Mouse (Mus musculus) effector memory CD4-positive, alpha-beta T cell, adult 5 months (primary cell): ENCODE measurements around the gene Olfr530. TPM values are rescaled to one million over a fixed set of nuclear protein-coding genes. Genes with fewer than 3 reads are reported as not detected.

Source experiments
- polyA plus RNA-seq: library from polyadenylated mRNA; unstranded; fragments of 100-300 nt; shearing (Covaris generic); gene quantifications from one replicate; pipeline ENCODE4 v1.2.1, GENCODE M21; 2017

The Olfr530 gene
- 0.64 TPM for polyA plus RNA-seq

DNA sequence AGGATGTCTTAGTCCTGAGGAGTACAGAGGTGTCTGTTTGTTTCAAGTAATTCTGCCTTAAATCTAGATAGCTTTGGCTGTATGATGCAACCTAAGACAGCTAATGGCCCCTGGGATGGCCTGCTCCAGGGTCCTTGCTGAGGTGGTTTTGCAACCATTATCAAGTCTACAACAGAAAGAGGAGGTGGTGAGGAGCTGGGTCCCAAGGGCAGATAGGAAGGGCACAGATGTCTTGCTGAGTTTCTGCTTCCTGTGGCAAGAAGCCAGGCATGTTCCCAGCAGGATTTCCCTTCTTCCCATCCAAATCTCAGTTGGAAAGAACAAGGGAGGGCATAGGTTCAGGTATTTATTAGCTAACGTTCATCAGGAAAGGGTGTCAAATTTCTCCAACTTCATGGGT, at the start of gene Olfr530:
Gene Olfr530, minus strand, starts transcription at position 101 of the 400 bp plus-strand sequence.

DNA sequence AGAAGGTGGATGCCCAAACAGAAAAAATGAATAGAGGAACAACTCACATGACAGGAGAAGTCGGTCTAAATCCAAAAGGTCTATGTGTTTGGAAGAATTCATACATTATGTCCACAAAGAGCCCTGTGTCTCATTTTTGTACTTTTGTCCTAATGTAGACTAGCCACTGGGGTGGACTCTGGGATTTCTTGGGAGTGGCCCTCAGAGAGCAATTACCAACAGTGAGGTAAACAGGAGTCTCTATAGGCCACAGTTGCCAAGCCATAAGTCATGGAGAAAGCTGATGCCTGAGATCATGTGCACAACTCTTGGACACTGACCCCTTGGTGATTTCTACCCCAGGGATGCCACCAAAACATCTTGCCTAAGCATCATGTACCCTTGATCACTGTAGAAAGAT, 45.4 kb upstream of the Olfr530 start, which contains the start of gene Olfr532:
Gene Olfr532, minus strand, starts transcription at position 101 of the 400 bp plus-strand sequence.

DNA sequence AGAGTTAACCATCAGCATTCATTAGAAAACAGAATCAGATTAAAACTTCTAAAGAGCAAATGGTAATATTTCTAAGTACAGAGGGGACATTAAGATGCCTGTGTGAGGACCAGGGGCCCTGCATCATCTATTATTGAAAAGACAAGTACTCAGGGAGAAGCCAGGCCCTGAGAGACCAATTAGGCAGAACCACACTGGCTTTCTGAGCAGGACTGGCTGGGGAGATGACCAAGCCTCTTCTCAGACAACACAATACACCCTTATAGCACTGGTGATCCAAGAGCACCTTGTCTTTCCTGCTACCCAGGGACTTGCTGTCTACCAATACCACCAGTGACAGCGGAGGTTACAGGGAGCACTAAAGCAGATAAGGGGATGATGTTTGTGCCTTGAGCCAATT, 26.7 kb upstream of the Olfr530 start, which contains the start of gene Olfr531:
Gene Olfr531, minus strand, starts transcription at position 101 of the 400 bp plus-strand sequence.

DNA sequence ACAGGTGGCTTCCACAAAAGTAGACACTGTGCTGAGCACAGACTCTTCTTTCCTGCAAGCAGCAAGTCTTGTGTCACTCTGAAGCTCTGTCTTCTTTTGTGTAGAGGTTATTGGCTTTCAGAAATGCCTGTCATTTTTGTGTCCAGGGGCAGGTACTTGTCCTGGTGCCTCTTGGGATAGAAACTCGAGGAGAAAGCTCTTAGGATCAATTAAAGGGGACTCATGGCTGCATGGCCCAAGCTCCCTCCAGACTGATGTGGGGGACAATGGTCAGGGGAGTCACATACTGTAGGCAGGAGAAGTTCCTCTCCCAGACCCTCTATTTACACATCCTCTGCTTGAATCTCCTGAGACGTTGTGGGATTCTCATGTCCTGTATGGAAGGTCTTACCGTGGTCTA, 14.6 kb downstream of the Olfr530 start, which contains the start of gene Olfr60:
Gene Olfr60, minus strand, starts transcription at position 101 of the 400 bp plus-strand sequence.

DNA sequence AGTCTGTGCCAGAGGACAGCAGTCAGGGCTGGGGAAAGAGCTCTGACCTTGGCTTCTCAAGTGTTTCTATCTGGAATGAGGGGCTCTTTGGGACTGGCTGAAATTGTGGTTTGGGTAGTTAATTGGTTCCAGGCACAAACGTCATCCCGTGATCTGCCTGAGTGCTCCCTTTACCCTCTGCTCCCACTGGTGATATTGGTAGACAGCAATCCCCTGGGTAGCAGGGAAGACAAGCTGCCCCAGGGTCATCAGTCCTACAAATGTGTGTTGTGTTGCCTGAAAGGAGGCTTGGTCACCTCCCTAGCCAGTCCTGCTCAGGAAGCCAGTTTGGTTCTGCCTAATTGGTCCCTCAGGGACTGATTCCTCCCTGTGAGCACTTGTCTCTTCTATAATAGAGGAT, 42.4 kb downstream of the Olfr530 start, which contains the start of gene Olfr527:
Gene Olfr527, plus strand, starts transcription at position 301 of the 400 bp plus-strand sequence.

Other genes starting within 250 kb of the Olfr530 start
- 17.8 TPM for gene Mtg1, start 238.8 kb downstream of the Olfr530 start, polyA plus RNA-seq
- not detected for gene Sprn, start 221.5 kb downstream of the Olfr530 start, polyA plus RNA-seq
- not detected for gene Olfr522, start 211.6 kb downstream of the Olfr530 start, polyA plus RNA-seq
- gene Olfr523, start 203.1 kb downstream of the Olfr530 start, polyA plus RNA-seq, result not detected
- 0.85 TPM for gene Olfr524, start 170.4 kb downstream of the Olfr530 start, polyA plus RNA-seq
- gene Cd163l1, start 158.1 kb downstream of the Olfr530 start, polyA plus RNA-seq, result 3.7 TPM
- 9.9 TPM for gene 5830411N06Rik, start 129.0 kb downstream of the Olfr530 start, polyA plus RNA-seq
- 0.26 TPM for gene Olfr525, start 55.5 kb downstream of the Olfr530 start, polyA plus RNA-seq
- gene Olfr527, start 42.3 kb downstream of the Olfr530 start, polyA plus RNA-seq, result not detected
- 1.4 TPM for gene Olfr60, start 14.7 kb downstream of the Olfr530 start, polyA plus RNA-seq
- gene Olfr531, start 26.6 kb upstream of the Olfr530 start, polyA plus RNA-seq, result not detected
- gene Olfr532, start 45.3 kb upstream of the Olfr530 start, polyA plus RNA-seq, result 0.10 TPM
- not detected for gene Olfr533, start 87.0 kb upstream of the Olfr530 start, polyA plus RNA-seq
- gene Olfr535, start 107.9 kb upstream of the Olfr530 start, polyA plus RNA-seq, result not detected
- gene Olfr536, start 131.1 kb upstream of the Olfr530 start, polyA plus RNA-seq, result not detected
- not detected for gene Olfr538, start 191.6 kb upstream of the Olfr530 start, polyA plus RNA-seq
- not detected for gene Olfr46, start 224.9 kb upstream of the Olfr530 start, polyA plus RNA-seq